Mouse (Mus musculus) central nervous system, embryonic 11.5 days (tissue): ENCODE results near the gene Olfr600. TPM values are rescaled to one million over a fixed set of nuclear protein-coding genes. Genes with fewer than 3 reads are reported as not detected.

ENCODE experiments used
- polyA plus RNA-seq: library from polyadenylated mRNA; depleted of rRNA; stranded (reverse); fragments of >200 nt; gene quantifications from 2 replicates; pipeline ENCODE4 v1.2.3, GENCODE M21; 2012; rRNA removed

Gene Olfr600
- polyA plus RNA-seq = not detected in 2 replicates

GRCm38 (mm10) chr7:103349569-103349968 is at the start of gene Olfr600:
TSS of gene Olfr600 (minus strand) at chr7:103349669.

GRCm38 (mm10) chr7:103386077-103386476 is 36.6 kb upstream of the Olfr600 start, which contains the start of gene Olfr603:
TSS of gene Olfr603 (minus strand) at chr7:103386177.

DNA sequence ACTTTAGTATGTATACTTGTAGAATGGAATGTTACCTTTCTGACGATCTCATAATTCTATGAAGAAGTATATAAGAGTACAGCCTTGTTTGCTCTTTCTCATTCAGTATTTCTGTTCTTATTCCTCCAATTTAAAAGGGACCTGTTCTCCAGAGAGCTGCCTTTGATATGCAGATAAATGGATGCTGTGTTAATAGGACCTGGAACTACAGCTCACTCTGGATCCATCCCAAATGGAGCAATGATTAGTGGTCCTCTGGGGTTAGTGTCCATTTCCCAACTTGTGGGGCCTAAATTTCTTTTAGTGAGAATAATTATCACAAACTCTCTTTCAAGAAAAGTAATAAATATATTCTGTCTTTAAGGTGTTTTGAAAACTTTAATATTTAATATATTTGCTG is 13.1 kb upstream of the Olfr600 start, which contains the start of gene Olfr601:
Gene Olfr601 (minus strand): TSS at position 101 of the 400 bp plus-strand sequence.

DNA sequence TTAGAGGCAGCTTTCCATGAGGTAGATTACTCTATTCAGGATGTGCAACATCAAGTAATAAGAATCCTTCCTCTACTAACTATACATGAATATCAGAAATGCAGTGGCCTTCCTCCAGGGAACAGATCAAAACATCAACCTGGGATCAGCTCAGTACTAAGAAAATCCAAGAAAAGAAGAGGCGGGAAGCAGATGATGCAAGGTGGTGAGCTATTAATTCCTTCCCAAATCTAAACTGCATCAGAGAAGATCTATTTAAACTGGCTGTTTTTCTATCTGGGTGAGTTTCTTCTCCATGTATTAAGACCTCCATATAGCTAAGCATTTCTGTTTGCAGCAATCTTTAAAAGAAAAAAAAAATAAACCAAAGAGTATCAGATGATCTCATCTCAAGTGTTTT is 13.9 kb downstream of the Olfr600 start, which contains the start of gene Olfr599:
Gene Olfr599 (plus strand): TSS at position 301 of the 400 bp plus-strand sequence.

DNA sequence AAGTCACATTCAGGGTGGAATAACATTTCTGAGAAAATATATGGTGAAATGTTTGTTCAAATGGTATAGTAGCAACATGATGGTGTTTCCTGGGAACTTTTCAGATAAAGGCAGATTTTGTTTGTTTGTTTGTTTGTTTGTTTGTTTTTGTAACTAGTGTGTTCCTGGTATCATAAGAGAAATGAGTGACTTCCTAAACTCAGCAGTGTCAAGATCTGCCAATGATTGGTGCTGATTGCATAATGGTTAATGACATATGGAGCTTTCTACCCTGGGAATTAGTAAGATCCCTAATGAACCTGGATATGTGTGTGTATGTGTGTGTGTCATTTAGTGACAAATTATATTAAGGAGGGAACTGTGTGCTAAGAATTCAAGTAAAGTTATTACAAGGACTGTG is 26.2 kb downstream of the Olfr600 start, which contains the start of gene Olfr598:
Gene Olfr598 (plus strand): TSS at position 301 of the 400 bp plus-strand sequence.

DNA sequence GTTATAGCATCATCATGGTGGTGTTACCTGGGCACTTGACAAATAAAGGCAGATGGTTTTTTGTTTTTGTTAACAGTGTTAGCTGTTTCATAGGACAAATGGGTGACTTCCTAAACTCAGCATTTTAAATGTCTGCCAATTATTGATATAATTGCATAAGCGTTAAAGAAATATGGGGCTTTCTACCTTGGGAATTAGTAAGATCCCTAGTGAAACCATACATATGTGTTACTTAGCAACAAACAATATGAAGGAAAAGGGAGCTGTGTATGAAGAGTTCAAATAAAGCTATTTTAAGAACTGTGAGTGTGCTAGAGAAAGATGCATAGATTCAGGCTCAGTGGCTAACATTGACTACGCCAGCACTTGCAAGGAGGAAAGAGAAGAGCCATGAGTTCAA is 33.5 kb downstream of the Olfr600 start, which contains the start of gene Olfr597:
Gene Olfr597 (plus strand): TSS at position 301 of the 400 bp plus-strand sequence.

DNA sequence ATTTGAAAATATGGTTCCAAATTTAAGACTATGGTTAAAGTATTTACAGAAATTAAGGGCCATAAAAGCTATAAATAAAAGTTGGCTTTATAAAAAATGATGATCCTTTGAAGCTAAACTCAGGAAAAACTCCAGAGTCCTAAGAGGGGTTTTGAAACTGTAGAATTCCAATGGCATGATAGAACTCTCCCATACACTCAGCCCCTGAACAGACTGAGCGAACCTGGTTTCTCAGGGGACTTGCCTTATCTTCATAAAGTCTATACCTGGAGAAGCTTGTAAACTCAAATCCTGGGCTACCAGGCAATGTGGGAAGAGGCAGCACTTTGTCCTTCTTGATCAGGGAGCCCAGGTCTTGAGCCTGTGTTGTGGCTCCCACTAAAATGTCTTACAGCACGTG is 44.1 kb downstream of the Olfr600 start, which contains the start of gene Olfr596:
Gene Olfr596 (plus strand): TSS at position 301 of the 400 bp plus-strand sequence.

Other genes with a start within 250 kb of the Olfr600 start
- gene Olfr586, start 224.0 kb downstream of the Olfr600 start, polyA plus RNA-seq = not detected in 2 replicates
- gene Olfr588-ps1, start 208.8 kb downstream of the Olfr600 start, polyA plus RNA-seq = not detected in 2 replicates
- not detected in 2 replicates for gene Olfr589, start 193.3 kb downstream of the Olfr600 start, polyA plus RNA-seq
- gene Olfr591, start 171.3 kb downstream of the Olfr600 start, polyA plus RNA-seq = not detected in 2 replicates
- not detected in 2 replicates for gene Olfr592, start 164.9 kb downstream of the Olfr600 start, polyA plus RNA-seq
- gene Olfr593, start 137.8 kb downstream of the Olfr600 start, polyA plus RNA-seq = not detected in 2 replicates
- gene Olfr594, start 132.7 kb downstream of the Olfr600 start, polyA plus RNA-seq = not detected in 2 replicates
- gene Usp17ld, start 97.2 kb downstream of the Olfr600 start, polyA plus RNA-seq = not detected in 2 replicates
- not detected in 2 replicates for gene Olfr596, start 44.0 kb downstream of the Olfr600 start, polyA plus RNA-seq
- gene Olfr597, start 33.4 kb downstream of the Olfr600 start, polyA plus RNA-seq = not detected in 2 replicates
- gene Olfr598, start 26.1 kb downstream of the Olfr600 start, polyA plus RNA-seq = not detected in 2 replicates
- not detected in 2 replicates for gene Olfr599, start 13.8 kb downstream of the Olfr600 start, polyA plus RNA-seq
- not detected in 2 replicates for gene Olfr601, start 13.0 kb upstream of the Olfr600 start, polyA plus RNA-seq
- not detected in 2 replicates for gene Olfr603, start 36.5 kb upstream of the Olfr600 start, polyA plus RNA-seq
- gene Usp17lc, start 65.4 kb upstream of the Olfr600 start, polyA plus RNA-seq = not detected in 2 replicates
- gene Olfr605, start 95.8 kb upstream of the Olfr600 start, polyA plus RNA-seq = not detected in 2 replicates
- not detected in 2 replicates for gene Olfr606, start 99.4 kb upstream of the Olfr600 start, polyA plus RNA-seq
- not detected in 2 replicates for gene Olfr607, start 114.5 kb upstream of the Olfr600 start, polyA plus RNA-seq
- gene Olfr608, start 120.2 kb upstream of the Olfr600 start, polyA plus RNA-seq = not detected in 2 replicates
- not detected in 2 replicates for gene Olfr609, start 148.4 kb upstream of the Olfr600 start, polyA plus RNA-seq
- gene Olfr610, start 162.5 kb upstream of the Olfr600 start, polyA plus RNA-seq = not detected in 2 replicates
- not detected in 2 replicates for gene Olfr611, start 171.2 kb upstream of the Olfr600 start, polyA plus RNA-seq
- not detected in 2 replicates for gene Olfr612, start 193.0 kb upstream of the Olfr600 start, polyA plus RNA-seq
- not detected in 2 replicates for gene Olfr613, start 198.4 kb upstream of the Olfr600 start, polyA plus RNA-seq
- gene Olfr615, start 206.4 kb upstream of the Olfr600 start, polyA plus RNA-seq = not detected in 2 replicates
- not detected in 2 replicates for gene Olfr616, start 219.5 kb upstream of the Olfr600 start, polyA plus RNA-seq
- not detected in 2 replicates for gene Olfr617, start 223.4 kb upstream of the Olfr600 start, polyA plus RNA-seq
- gene Olfr618, start 240.4 kb upstream of the Olfr600 start, polyA plus RNA-seq = 0.02 TPM in 2 replicates